Mouse (Mus musculus): ENCODE results near the gene Pecam1. TPM values are rescaled to one million over a fixed set of nuclear protein-coding genes. Genes with fewer than 3 reads are reported as not detected.

Gene Pecam1
- 10.7 and 12.3 TPM in 2 replicates for polyA plus RNA-seq (2016; fragmentation: Nextera tagmentation; extraction: Ambion mirVana)

DNA sequence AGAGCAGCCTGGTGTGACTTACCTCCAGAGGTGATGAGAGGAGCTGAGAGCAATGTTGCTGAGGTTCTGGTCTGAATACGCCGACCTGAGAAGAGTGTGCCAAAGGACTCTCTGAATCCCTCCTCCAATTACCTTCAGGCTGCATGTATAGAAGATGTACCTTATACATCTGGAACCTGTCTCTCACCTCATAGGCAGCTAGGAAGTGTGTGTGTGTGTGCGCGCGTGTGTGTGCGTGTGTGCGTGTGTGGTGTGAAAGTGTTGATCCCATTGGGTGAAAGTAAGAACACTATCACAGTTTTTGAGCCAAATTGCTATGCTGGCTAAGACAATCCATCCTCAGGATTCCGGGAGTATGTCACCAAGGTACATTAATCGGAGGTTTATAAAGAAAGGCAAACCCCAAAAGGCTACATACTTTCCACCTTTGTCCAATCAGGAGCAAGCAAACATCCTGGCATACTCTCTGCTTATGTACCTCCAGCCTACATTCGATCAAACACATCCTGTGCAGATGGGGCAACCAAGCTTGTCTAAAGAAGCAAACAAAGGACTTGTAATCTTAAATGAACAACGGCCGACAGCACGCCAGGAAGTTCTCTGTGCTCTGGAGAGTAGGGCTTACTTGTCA, at the start of gene Pecam1:
Gene Pecam1 (minus strand): TSS at position 508 of the 631 bp plus-strand sequence.
- Histone ChIP-seq H3K9ac (no peak within 1 kb of the TSS), H3K4me3 (no peak within 1 kb of the TSS), H3K27me3 (replicated peaks) (peaks cover 9% of the 10 kb centered on the region; the same call in 1 of the 2 replicates), H3K36me3 (no peaks in the 10 kb centered on the region), H3K4me1 (peaks cover 30% of the 10 kb centered on the region), H3K9me3 (replicated peaks) (no peaks in the 10 kb centered on the region), H3K27ac (peak within 1 kb of the TSS; percentile 25), H3K4me2 (peak within 1 kb of the TSS; percentile 29)
- WGBS (ENCODE audit: insufficient replicate concordance): 59% methylated on average over 13 of the region's 13 CpGs
- no peak for ATAC-seq

DNA sequence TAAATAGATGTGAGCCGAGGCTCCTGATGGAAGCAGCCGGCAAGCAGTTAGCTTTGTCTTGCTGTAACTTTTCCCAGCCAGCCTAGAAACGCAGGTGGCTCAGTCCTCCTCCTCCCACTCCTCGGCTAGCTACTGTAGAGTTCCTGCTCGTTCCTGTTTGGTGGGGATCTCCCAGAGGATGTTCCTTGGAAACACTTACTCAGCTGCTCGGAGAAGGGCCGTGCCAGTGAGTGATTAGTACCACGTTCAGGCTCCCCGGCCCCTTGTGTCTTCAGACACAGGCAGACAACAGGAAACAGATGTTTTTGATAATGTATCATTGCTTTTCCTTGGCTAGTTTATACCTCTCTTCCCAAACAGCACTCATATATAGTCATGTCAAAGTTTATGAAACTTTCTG, 45.3 kb upstream of the Pecam1 start:
- peaks cover 88% of the 10 kb centered on the region for H3K36me3 ChIP-seq
- H3K27ac ChIP-seq: peak overlapping the region; percentile 55
- H3K4me1 ChIP-seq: peaks cover 15% of the 10 kb centered on the region
- H3K27me3 ChIP-seq (replicated peaks): no peaks in the 10 kb centered on the region
- ATAC-seq: 0 out of 2 replicates have a peak, but pooled peaks have one; percentile 35
- H3K4me2 ChIP-seq: no peak overlapping the region
- WGBS (ENCODE audit: insufficient replicate concordance): 36% methylated on average over 9 of the region's 9 CpGs
- no peak overlapping the region for H3K9ac ChIP-seq
- H3K4me3 ChIP-seq: no peak overlapping the region
- 0 out of 2 replicates have a peak, but pooled peaks cover 4% of the 10 kb centered on the region for H3K9me3 ChIP-seq (replicated peaks)

DNA sequence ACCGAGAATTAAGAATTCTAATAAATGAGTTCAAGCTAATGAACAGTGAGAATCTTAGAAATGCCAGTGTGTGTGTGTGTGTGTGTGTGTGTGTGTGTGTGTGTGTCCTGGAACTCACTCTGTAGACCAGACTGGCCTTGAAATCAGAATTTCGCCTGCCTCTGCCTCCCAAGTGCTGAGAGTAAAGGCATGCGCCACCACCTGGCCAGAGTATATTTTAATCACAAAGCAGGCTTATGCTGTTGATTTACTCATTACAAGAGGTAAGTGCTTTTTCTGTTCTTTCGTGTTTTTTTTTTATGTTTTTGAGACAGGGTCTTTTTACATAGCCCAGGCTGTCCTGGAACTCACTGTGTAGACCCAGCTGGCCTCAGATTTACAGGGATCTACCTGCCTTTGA, 43.4 kb upstream of the Pecam1 start:
- Histone ChIP-seq H3K27me3 (replicated peaks) (no peaks in the 10 kb centered on the region), H3K9ac (no peak overlapping the region), H3K4me3 (no peak overlapping the region), H3K4me1 (peaks cover 21% of the 10 kb centered on the region), H3K4me2 (no peak overlapping the region), H3K9me3 (replicated peaks) (0 out of 2 replicates have a peak, but pooled peaks cover 4% of the 10 kb centered on the region), H3K27ac (no peak overlapping the region), H3K36me3 (peaks cover 70% of the 10 kb centered on the region)
- no peak for ATAC-seq
- 66% methylated on average over 4 of the region's 4 CpGs for WGBS (ENCODE audit: insufficient replicate concordance)

DNA sequence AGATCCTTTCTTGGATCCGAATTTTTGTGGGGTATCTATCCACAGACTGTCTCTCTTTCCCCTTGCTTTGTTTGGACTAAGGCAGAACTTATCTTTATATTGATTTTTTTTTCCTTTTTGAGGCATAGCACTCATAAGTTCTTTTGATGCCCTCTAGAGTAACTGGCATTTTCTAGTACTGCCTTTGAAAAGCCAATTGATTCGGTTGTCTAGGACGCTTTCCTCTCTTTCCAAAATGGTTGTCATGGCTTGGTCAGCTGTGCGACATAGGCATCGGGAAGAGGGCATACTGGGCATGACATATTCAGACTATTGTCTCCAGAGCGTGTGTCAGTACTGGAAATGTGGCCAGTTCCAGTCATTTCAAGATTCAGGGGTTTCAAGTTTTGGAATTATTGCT, 39.2 kb upstream of the Pecam1 start:
- Histone ChIP-seq H3K36me3 (peaks cover 60% of the 10 kb centered on the region), H3K9ac (peak overlapping the region; percentile 99), H3K9me3 (replicated peaks) (no peaks in the 10 kb centered on the region), H3K4me2 (peak overlapping the region; percentile 80), H3K27ac (peak overlapping the region; percentile 99), H3K4me1 (peaks cover 33% of the 10 kb centered on the region), H3K27me3 (replicated peaks) (no peaks in the 10 kb centered on the region), H3K4me3 (peak overlapping the region; percentile 83)
- ATAC-seq: no peak; the same call in 1 of the 2 replicates
- under 1% methylated on average over 6 of the region's 6 CpGs for WGBS (ENCODE audit: insufficient replicate concordance)

DNA sequence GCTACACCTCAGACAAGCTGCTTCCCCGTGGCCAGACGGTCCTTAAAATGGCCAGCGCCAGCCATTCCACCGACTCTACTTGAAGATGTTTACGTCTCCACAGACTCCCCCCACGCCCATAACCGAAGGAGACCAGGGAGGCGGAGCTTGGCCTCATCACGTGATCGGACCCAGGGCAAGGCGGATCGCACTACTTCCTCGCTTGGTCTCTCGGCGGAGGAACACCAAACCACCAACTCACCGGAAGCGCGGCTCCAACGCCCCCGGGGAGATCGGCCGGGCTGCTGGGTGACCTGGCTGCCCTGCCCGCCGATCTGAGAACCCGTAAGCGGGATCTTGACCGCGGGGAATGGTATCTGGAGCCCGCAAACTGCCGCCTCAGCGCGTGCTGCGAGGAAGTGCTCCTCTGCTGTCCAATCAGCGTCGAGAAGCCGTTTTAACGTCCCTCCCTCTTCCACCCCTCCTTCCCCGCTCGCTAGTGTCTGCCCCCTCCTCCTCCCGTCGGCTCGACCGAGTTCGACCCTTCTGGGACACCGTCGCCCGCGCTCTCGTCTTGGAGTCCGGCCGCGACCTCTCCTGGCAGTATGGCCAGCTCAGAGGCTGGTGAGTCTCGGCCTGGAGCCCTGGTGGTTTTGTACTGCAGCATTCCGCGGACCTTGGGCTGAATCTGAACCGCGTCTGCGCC, 38.5 kb upstream of the Pecam1 start, which contains the start of the genes Ddx5 and Cep95:
Gene Ddx5 (minus strand): TSS at position 411 of the 685 bp plus-strand sequence.
Gene Cep95 (plus strand): TSS at position 478 of the 685 bp plus-strand sequence.
- Histone ChIP-seq H3K9ac (peak within 1 kb of the TSS; percentile 99), H3K4me3 (peak within 1 kb of the TSS; percentile 83), H3K4me2 (peak within 1 kb of the TSS; percentile 80), H3K9me3 (replicated peaks) (no peaks in the 10 kb centered on the region), H3K4me1 (peaks cover 39% of the 10 kb centered on the region), H3K36me3 (peaks cover 60% of the 10 kb centered on the region), H3K27ac (peak within 1 kb of the TSS; percentile 99), H3K27me3 (replicated peaks) (no peaks in the 10 kb centered on the region)
- WGBS (ENCODE audit: insufficient replicate concordance): under 1% methylated on average over 58 of the region's 58 CpGs
- ATAC-seq: peak; percentile 89

DNA sequence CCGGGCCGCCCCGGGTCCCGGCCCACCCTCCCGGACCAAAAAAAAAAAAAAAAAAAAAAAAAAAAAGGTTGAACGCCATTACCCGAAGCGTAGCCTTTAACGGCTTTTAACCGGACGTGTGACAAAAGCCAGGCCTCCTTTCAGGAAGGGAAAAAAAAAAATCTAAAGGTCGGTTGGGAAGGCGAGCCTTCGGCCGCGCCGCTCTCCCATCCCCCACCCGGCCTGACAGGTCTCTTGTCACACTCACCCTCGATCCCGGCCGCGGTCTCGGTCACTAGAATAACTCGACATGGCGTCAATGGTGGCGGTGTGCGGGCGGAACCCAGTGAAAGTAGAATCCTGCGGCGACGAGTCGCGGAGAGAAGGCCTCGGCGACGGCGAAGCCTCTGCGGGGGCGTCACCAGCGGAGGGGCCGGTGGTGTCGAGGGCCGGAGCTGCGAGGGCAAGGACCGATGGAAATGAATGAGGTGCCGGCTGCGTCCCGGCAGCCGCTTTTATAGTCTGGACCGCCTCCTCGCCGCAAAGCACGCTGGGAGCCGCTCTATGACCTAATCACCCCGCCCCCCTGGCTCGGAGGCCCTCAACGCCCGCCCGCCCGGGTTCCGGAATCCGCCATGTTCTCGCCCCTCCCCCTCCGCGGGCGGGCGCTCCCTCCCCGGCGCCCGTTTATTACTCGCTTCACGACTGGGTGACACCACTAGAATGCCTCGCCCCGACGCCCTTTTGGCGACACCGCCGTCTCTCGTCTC, 37.8 kb upstream of the Pecam1 start:
- 2% methylated on average over 74 of the region's 79 CpGs for WGBS (ENCODE audit: insufficient replicate concordance)
- Histone ChIP-seq H3K27ac (peak overlapping the region; percentile 99), H3K4me1 (peaks cover 44% of the 10 kb centered on the region), H3K9me3 (replicated peaks) (no peaks in the 10 kb centered on the region), H3K4me3 (peak overlapping the region; percentile 83), H3K27me3 (replicated peaks) (no peaks in the 10 kb centered on the region), H3K9ac (peak overlapping the region; percentile 99), H3K4me2 (peak overlapping the region; percentile 80), H3K36me3 (peaks cover 60% of the 10 kb centered on the region)
- ATAC-seq: peak; percentile 80

DNA sequence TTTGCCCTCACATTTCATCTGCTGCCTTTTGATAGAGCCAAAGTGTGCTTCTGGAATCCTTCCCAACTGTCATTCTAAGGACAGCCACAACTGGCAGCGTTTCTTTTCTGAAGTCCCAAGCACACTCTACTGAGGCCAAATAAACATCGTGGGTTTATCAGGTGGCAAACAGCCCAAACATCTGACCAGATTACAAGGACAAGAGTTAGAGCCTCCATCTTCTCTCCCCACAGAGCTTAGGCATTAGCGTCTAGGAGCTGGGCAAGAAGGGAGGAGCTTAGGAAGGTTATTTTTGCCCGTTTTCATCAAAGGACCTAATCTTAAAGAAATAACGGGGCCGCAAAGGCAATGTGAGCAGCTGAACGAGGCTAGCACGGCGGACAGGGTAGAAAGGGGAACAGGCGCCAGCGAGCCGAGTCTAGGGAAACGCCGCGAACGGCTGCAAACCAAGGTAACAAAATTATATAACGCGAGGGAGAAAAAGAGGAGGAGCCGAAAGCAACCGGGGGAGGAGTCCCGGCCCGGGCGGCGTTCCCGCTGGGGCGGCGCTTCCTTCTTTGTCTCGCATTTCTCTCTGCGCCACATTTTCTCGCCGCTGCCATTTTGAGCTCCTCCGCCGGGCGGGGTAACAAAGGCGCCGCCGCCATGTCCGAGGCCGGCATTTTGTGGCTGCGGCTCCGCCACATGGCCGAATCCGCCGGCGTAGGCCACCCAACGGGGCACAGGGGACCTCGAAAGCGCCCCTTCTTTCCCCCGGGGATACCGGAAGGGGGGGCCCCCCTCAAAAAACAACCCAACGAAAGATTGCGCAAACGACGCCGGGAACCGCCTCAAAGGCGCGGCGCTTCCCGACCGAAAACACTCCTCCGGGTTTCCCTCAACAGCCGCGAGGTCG, 37.0 kb upstream of the Pecam1 start:
- peaks cover 60% of the 10 kb centered on the region for H3K36me3 ChIP-seq
- no peaks in the 10 kb centered on the region for H3K9me3 ChIP-seq (replicated peaks)
- peaks cover 49% of the 10 kb centered on the region for H3K4me1 ChIP-seq
- peak overlapping the region; percentile 80 for H3K4me2 ChIP-seq
- under 1% methylated on average over 65 of the region's 65 CpGs for WGBS (ENCODE audit: insufficient replicate concordance)
- peak overlapping the region; percentile 99 for H3K9ac ChIP-seq
- H3K27ac ChIP-seq: peak overlapping the region; percentile 99
- peak; percentile 34 for ATAC-seq
- peak overlapping the region; percentile 83 for H3K4me3 ChIP-seq
- H3K27me3 ChIP-seq (replicated peaks): no peaks in the 10 kb centered on the region

DNA sequence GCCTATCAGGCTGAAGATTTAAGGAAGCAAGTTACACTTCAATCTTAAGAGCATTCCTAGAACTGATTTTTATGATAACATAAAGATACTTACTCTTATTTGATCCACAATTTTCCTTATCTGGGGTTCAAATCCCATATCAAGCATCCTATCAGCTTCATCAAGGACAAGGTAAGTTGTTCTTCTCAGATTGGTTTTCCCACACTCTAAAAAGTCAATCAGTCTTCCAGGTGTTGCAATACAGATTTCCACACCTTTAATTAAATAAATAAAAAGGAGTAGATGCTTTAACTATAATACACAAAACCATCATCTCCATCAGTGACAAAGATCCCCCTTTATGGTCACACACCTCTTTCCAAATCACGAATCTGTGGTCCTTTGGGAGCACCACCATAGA, 34.6 kb upstream of the Pecam1 start:
- Histone ChIP-seq H3K27me3 (replicated peaks) (no peaks in the 10 kb centered on the region), H3K4me2 (no peak overlapping the region), H3K4me1 (peaks cover 53% of the 10 kb centered on the region), H3K36me3 (peaks cover 75% of the 10 kb centered on the region), H3K9me3 (replicated peaks) (no peaks in the 10 kb centered on the region), H3K4me3 (no peak overlapping the region), H3K27ac (no peak overlapping the region), H3K9ac (peak overlapping the region; percentile 19; the same call in 1 of the 2 replicates)
- 72% methylated on average over 1 of the region's 1 CpGs for WGBS (ENCODE audit: insufficient replicate concordance)
- ATAC-seq: no peak

DNA sequence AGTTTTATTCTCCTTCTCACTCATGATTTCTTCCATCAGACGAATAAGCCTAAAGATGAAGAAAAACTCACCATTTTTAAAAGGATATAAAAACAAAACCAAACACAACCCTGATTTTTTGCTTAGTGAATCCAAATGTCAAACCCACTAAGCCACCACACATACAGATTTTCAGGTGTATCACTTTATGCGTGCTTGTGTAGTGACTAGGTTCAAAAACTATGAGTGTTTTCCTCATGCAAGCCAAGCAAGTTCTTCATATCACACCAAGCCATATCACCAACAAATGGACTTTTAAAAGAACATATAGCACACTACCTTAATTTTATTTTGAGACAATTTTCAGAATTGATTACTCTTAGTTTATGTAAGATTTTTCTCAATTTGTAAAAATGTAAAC, 34.0 kb upstream of the Pecam1 start:
- Histone ChIP-seq H3K4me1 (peaks cover 57% of the 10 kb centered on the region), H3K9ac (no peak overlapping the region), H3K36me3 (peaks cover 77% of the 10 kb centered on the region), H3K4me3 (no peak overlapping the region), H3K27ac (no peak overlapping the region), H3K4me2 (no peak overlapping the region), H3K9me3 (replicated peaks) (no peaks in the 10 kb centered on the region), H3K27me3 (replicated peaks) (no peaks in the 10 kb centered on the region)
- no peak for ATAC-seq
- WGBS (ENCODE audit: insufficient replicate concordance): 82% methylated on average over 2 of the region's 2 CpGs

DNA sequence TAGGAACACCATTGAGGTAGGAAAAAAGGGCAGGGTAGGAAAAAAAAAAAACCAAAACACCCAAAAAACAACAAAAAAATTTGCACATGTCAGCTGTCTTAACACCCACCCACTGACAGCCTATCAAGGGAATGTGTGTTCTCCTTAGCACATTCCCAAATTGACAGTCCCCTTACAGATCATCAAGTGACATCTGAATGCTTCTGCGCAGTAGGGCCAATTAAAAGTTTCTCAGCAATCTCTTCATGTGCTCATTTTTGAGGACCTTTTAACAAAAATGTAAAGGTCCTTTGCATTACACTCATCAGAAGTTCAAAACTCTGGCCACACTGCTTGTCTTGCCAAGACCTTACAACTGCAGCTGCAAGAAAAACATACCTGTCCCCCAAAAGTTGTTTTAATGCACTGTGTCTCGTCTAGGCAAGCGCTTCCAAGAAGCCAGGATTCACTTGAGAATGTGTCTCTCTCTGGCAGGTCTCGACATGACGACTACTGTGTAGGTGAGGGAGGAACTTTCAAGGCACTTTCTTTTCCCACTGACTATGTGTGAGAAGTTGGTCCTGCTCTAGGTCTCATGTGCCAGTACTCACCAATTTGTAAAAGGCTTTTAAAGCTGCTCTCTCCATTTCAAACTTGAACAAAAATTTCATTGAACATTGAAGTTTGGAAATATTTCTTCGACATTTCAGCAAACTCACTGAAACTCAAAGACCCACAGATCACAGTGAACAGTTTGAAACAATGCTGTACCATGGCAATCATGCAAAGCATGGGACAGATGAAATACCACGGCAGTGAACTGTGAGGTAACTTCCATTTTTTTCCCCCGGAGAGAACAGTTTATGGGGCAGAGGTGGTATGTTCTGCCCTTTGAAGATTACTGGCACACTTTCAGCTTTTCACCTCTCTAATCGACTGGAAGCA, 32.7 kb upstream of the Pecam1 start:
- Histone ChIP-seq H3K4me3 (no peak overlapping the region), H3K27me3 (replicated peaks) (no peaks in the 10 kb centered on the region), H3K9ac (no peak overlapping the region), H3K27ac (peak overlapping the region; percentile 41; the same call in 1 of the 2 replicates), H3K4me2 (no peak overlapping the region), H3K9me3 (replicated peaks) (no peaks in the 10 kb centered on the region), H3K36me3 (peaks cover 77% of the 10 kb centered on the region), H3K4me1 (peaks cover 60% of the 10 kb centered on the region)
- no peak for ATAC-seq
- 87% methylated on average over 9 of the region's 9 CpGs for WGBS (ENCODE audit: insufficient replicate concordance)

Measured in liver, embryonic 12.5 days (tissue).